Mouse (Mus musculus): ENCODE results near the gene Ghr. TPM values are rescaled to one million over a fixed set of nuclear protein-coding genes. Genes with fewer than 3 reads are reported as not detected.

Ghr gene
- 96.5 and 109 TPM in 2 replicates for polyA plus RNA-seq (2015; fragmentation: Nextera tagmentation; extraction: Ambion mirVana)

- WGBS: under 1% methylated on average over 49 of the region's 52 CpGs
- peak within 1 kb of the TSS; percentile 97 for H3K9ac ChIP-seq (ENCODE audit: low read depth, low read length)
- no peaks in the 10 kb centered on the region for H3K9me3 ChIP-seq (ENCODE audit: control insufficient read depth, low read length)
- peak; percentile 86 for ATAC-seq
- H3K4me2 ChIP-seq (ENCODE audit: low read depth, low read length): peak within 1 kb of the TSS; percentile 65
- H3K36me3 ChIP-seq (ENCODE audit: control insufficient read depth, insufficient read depth, low read length): no peaks in the 10 kb centered on the region
- peak within 1 kb of the TSS; percentile 89 for H3K4me3 ChIP-seq (ENCODE audit: low read length)
- H3K27me3 ChIP-seq (replicated peaks; ENCODE audit: control insufficient read depth, insufficient read depth, low read length): no peaks in the 10 kb centered on the region
- peaks cover 34% of the 10 kb centered on the region for H3K4me1 ChIP-seq (ENCODE audit: control insufficient read depth, insufficient read depth, low read length)
- peak within 1 kb of the TSS; percentile 99 for H3K27ac ChIP-seq (ENCODE audit: low read length)
These were observed at the start of gene Ghr for GRCm38 (mm10) chr15:3582807-3583636. TSS of gene Ghr (minus strand) at chr15:3583492.

GRCm38 (mm10) chr15:3622746-3623145 is 39.5 kb upstream of the Ghr start:
- Histone ChIP-seq H3K9ac (ENCODE audit: low read depth, low read length) (no peak overlapping the region), H3K27me3 (replicated peaks; ENCODE audit: control insufficient read depth, insufficient read depth, low read length) (no peaks in the 10 kb centered on the region), H3K9me3 (ENCODE audit: control insufficient read depth, low read length) (no peaks in the 10 kb centered on the region), H3K4me1 (ENCODE audit: control insufficient read depth, insufficient read depth, low read length) (no peaks in the 10 kb centered on the region), H3K27ac (ENCODE audit: low read length) (no peak overlapping the region), H3K36me3 (ENCODE audit: control insufficient read depth, insufficient read depth, low read length) (no peaks in the 10 kb centered on the region), H3K4me3 (ENCODE audit: low read length) (no peak overlapping the region), H3K4me2 (ENCODE audit: low read depth, low read length) (no peak overlapping the region)
- no peak for ATAC-seq

DNA sequence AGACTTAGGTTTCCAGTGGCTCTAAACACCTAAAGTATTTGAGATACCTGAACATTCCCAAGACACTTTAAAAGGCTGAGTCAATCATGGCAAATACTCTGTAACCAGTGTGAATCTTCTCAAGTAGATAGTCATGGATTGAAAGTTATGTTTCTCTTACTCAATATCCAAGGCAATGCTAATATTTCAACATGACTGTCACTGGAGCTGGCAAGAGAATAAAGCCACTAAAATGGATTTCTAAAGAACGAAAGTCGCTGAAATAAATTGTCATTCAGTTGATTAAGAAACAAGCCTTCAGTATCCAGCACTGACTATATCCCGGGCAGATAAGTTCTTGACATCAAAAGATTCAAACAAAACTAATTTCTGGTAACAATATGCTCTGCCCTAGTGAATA is 37.1 kb upstream of the Ghr start:
- H3K4me1 ChIP-seq (ENCODE audit: control insufficient read depth, insufficient read depth, low read length): no peaks in the 10 kb centered on the region
- no peaks in the 10 kb centered on the region for H3K36me3 ChIP-seq (ENCODE audit: control insufficient read depth, insufficient read depth, low read length)
- no peak overlapping the region for H3K4me3 ChIP-seq (ENCODE audit: low read length)
- H3K9ac ChIP-seq (ENCODE audit: low read depth, low read length): no peak overlapping the region
- H3K27ac ChIP-seq (ENCODE audit: low read length): no peak overlapping the region
- H3K9me3 ChIP-seq (ENCODE audit: control insufficient read depth, low read length): no peaks in the 10 kb centered on the region
- 85% methylated on average over 3 of the region's 3 CpGs for WGBS
- no peaks in the 10 kb centered on the region for H3K27me3 ChIP-seq (replicated peaks; ENCODE audit: control insufficient read depth, insufficient read depth, low read length)
- H3K4me2 ChIP-seq (ENCODE audit: low read depth, low read length): no peak overlapping the region
- ATAC-seq: no peak

DNA sequence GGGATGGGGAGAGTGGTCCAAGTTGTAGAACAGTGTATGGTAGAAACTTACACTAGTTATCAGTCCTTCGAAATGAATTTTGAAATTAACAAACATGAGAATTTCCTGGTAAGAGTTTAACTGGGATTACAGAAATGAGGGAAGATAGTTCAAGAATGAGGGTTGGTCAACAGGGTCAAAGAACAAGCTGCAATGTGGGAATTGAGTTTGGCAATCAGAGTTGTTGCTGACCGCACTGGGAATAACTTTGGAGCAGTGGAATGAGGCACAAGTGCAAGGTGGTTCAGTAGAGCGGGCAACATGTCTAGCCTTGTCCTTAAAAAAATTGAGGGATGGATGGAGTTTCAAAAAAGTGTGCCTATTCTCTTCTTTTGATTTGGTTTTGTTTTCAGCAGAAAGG is 35.0 kb upstream of the Ghr start:
- no peak overlapping the region for H3K27ac ChIP-seq (ENCODE audit: low read length)
- H3K9me3 ChIP-seq (ENCODE audit: control insufficient read depth, low read length): no peaks in the 10 kb centered on the region
- H3K27me3 ChIP-seq (replicated peaks; ENCODE audit: control insufficient read depth, insufficient read depth, low read length): no peaks in the 10 kb centered on the region
- no peaks in the 10 kb centered on the region for H3K36me3 ChIP-seq (ENCODE audit: control insufficient read depth, insufficient read depth, low read length)
- WGBS: 95% methylated on average over 3 of the region's 3 CpGs
- no peaks in the 10 kb centered on the region for H3K4me1 ChIP-seq (ENCODE audit: control insufficient read depth, insufficient read depth, low read length)
- H3K4me2 ChIP-seq (ENCODE audit: low read depth, low read length): no peak overlapping the region
- ATAC-seq: no peak
- H3K9ac ChIP-seq (ENCODE audit: low read depth, low read length): no peak overlapping the region
- no peak overlapping the region for H3K4me3 ChIP-seq (ENCODE audit: low read length)

DNA sequence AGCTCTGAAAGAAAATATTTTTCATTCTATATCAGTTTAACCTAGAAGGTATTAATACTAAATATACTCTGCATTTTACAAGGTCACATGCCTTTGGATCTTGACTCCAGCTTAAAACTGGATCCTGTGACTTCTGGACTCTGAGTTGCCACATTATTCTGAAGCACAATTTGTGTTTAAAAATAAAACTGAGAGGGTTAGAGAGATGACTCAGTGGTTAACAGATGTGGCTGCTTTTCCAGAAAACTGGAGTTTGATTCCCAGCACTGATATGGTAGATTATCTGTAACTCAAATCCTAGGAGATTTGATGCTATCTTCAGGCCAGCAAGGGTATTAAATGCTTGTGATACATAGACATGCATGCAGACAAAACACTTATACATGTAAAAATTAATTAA is 28.7 kb upstream of the Ghr start:
- no peak for ATAC-seq
- Histone ChIP-seq H3K27ac (ENCODE audit: low read length) (no peak overlapping the region), H3K4me1 (ENCODE audit: control insufficient read depth, insufficient read depth, low read length) (no peaks in the 10 kb centered on the region), H3K9me3 (ENCODE audit: control insufficient read depth, low read length) (no peaks in the 10 kb centered on the region), H3K36me3 (ENCODE audit: control insufficient read depth, insufficient read depth, low read length) (no peaks in the 10 kb centered on the region), H3K4me3 (ENCODE audit: low read length) (no peak overlapping the region), H3K27me3 (replicated peaks; ENCODE audit: control insufficient read depth, insufficient read depth, low read length) (no peaks in the 10 kb centered on the region), H3K9ac (ENCODE audit: low read depth, low read length) (no peak overlapping the region), H3K4me2 (ENCODE audit: low read depth, low read length) (no peak overlapping the region)

DNA sequence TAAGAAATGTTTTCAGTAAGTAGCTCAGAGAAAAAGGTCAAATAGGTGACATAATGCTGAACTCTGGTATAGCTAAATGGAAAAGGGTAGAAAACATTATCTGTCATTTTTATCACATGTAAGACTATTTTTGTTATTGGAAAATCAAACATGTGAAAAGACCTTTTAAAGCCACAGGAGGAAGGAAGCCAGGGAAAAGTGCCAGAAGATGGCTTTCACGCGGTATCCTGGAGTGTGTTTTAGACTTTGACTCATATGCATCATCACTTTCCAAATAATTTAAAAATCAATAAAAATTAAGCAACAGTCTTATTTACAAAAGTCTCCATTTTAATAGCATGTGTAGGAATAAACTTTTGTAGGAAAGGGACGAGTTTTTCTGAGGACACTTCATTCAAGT is 24.7 kb upstream of the Ghr start:
- no peaks in the 10 kb centered on the region for H3K36me3 ChIP-seq (ENCODE audit: control insufficient read depth, insufficient read depth, low read length)

DNA sequence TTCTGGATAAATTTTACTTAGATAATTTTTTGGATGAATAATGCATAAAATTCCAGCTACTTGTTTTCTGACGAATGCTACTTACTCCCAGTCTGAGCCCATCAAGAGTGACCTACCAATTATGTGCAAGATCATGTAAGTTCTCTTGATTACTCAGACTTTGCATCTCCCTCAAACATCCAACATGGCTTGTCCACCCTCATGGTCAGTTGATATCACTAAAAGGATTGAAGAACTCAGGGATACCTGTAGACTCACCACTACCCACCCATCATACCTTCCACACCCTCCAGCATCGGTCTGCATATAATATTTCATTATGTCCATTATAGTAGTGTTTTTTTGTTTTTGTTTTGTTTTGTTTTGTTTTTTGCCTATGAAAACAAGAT is 18.8 kb upstream of the Ghr start:
- H3K9ac ChIP-seq (ENCODE audit: low read depth, low read length): no peak overlapping the region
- no peaks in the 10 kb centered on the region for H3K27me3 ChIP-seq (replicated peaks; ENCODE audit: control insufficient read depth, insufficient read depth, low read length)
- whole genome bisulfite sequencing: 67% methylated on average over 2 of the region's 2 CpGs
- peak overlapping the region; percentile 49 for H3K27ac ChIP-seq (ENCODE audit: low read length)
- no peak overlapping the region for H3K4me2 ChIP-seq (ENCODE audit: low read depth, low read length)
- H3K4me3 ChIP-seq (ENCODE audit: low read length): no peak overlapping the region
- H3K9me3 ChIP-seq (ENCODE audit: control insufficient read depth, low read length): no peaks in the 10 kb centered on the region
- no peaks in the 10 kb centered on the region for H3K36me3 ChIP-seq (ENCODE audit: control insufficient read depth, insufficient read depth, low read length)
- peaks cover 5% of the 10 kb centered on the region for H3K4me1 ChIP-seq (ENCODE audit: control insufficient read depth, insufficient read depth, low read length)
- ATAC-seq: peak; percentile 54

More for the DNA sequence above, 24.7 kb upstream of the Ghr start:
- Histone ChIP-seq H3K9me3 (ENCODE audit: control insufficient read depth, low read length) (no peaks in the 10 kb centered on the region), H3K4me1 (ENCODE audit: control insufficient read depth, insufficient read depth, low read length) (no peaks in the 10 kb centered on the region), H3K27ac (ENCODE audit: low read length) (no peak overlapping the region), H3K4me3 (ENCODE audit: low read length) (no peak overlapping the region), H3K27me3 (replicated peaks; ENCODE audit: control insufficient read depth, insufficient read depth, low read length) (no peaks in the 10 kb centered on the region), H3K4me2 (ENCODE audit: low read depth, low read length) (no peak overlapping the region), H3K9ac (ENCODE audit: low read depth, low read length) (no peak overlapping the region)
- ATAC-seq: no peak
- WGBS: 86% methylated on average over 3 of the region's 3 CpGs

DNA sequence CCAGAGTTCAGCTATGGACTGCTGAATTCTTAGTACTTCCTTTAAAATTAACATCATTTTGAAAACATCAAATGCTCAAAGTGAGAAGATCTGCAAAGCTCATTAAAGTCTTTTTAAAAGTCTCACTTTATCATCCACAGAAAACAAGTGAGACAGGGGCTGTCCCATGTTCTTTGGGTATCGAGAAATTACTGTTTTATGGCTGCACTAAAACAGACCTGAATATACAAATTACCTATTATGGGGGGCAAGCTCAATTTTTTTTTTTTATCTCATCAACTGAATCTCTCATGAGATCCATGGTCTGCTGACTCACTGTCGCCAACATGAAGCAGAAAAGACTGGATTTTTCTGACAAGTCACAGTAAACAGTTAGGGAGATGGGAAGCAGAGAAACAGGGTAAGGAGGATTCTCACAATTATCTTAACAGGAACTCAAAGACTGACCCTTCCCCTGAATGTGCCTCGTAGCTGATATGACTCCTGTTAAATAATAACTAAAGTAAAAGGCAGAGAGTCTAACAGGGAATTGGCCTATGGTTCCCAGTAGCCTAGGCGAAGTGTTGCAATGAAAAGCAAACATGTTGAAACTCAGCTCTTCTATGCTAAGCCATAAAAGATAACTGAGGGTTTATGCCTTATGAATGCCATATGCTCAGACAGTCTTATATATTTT is 18.3 kb upstream of the Ghr start:
- H3K9me3 ChIP-seq (ENCODE audit: control insufficient read depth, low read length): no peaks in the 10 kb centered on the region
- WGBS: 30% methylated on average over 4 of the region's 4 CpGs
- no peaks in the 10 kb centered on the region for H3K36me3 ChIP-seq (ENCODE audit: control insufficient read depth, insufficient read depth, low read length)
- peak; percentile 97 for ATAC-seq
- no peak overlapping the region for H3K4me2 ChIP-seq (ENCODE audit: low read depth, low read length)
- H3K9ac ChIP-seq (ENCODE audit: low read depth, low read length): no peak overlapping the region
- H3K4me3 ChIP-seq (ENCODE audit: low read length): no peak overlapping the region
- H3K27ac ChIP-seq (ENCODE audit: low read length): peak overlapping the region; percentile 5; the same call in 1 of the 2 replicates
- no peaks in the 10 kb centered on the region for H3K27me3 ChIP-seq (replicated peaks; ENCODE audit: control insufficient read depth, insufficient read depth, low read length)
- H3K4me1 ChIP-seq (ENCODE audit: control insufficient read depth, insufficient read depth, low read length): peaks cover 5% of the 10 kb centered on the region

DNA sequence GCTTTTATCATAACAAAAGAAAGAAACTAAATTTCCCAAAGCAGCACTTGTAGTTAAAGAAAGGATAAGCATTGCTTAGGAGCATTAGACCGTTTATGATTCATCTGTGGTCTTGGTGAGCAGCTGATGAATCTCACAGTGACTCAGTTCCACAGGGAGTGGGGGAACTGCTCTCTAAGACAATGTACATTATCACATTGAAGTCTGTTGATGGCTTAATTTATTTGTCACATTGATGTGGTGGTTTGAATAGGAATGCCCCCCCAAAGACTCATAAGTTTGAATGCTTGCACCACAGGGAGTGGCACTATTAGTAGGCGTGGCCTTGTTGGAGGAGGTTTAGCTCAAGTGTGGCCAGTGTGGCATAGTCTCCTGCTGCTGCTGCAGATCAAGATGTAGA is 4.6 kb upstream of the Ghr start:
- Histone ChIP-seq H3K4me1 (ENCODE audit: control insufficient read depth, insufficient read depth, low read length) (peaks cover 16% of the 10 kb centered on the region), H3K27me3 (replicated peaks; ENCODE audit: control insufficient read depth, insufficient read depth, low read length) (no peaks in the 10 kb centered on the region), H3K36me3 (ENCODE audit: control insufficient read depth, insufficient read depth, low read length) (no peaks in the 10 kb centered on the region), H3K4me3 (ENCODE audit: low read length) (no peak overlapping the region), H3K9me3 (ENCODE audit: control insufficient read depth, low read length) (no peaks in the 10 kb centered on the region), H3K9ac (ENCODE audit: low read depth, low read length) (no peak overlapping the region), H3K27ac (ENCODE audit: low read length) (no peak overlapping the region), H3K4me2 (ENCODE audit: low read depth, low read length) (no peak overlapping the region)
- ATAC-seq: no peak
- WGBS: 75% methylated on average over 2 of the region's 2 CpGs
